Mouse (Mus musculus): ENCODE data around the gene Trip6.

GRCm38 (mm10) chr5:137317361-137317760 is 3.2 kb upstream of the Trip6 start:
- TF ChIP-seq POLR2A (IDR thresholded peaks at IDR 0.05; ENCODE audit: low read depth, low read length), result no peak
- no peak for TF ChIP-seq CTCF (IDR thresholded peaks at IDR 0.05; ENCODE audit: borderline replicate concordance, insufficient read depth, low read length)
